Comparison of ENCODE assay signal across 11 mouse cellular contexts in the genomic region with DNA sequence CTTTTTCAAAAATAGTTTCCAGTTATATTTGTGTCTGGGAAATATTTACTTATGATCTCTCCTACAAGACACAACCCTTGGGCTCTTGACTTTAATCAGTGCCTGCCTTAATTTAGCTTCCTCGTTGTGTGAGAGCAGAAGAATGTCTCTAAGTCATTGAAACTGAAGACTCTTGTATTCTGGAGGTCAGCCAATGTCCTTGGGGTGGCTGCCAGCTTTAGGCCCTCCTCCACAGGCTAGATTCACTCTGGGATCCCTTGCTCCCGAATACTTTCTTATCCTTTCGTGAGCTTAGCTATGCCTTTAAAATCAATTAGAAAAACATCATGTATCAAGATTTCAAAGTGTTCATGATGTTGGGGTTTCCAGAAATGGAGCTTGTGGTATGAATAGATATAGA.
DNase-seq lines count a peak whose midpoint lies in the region; ATAC-seq lines count a peak whose summit lies in the region.
"Had no signal": no experiment of that assay in that cellular context is flagged by ENCODE, and none has a peak within 500 bp of the region (broad histone marks: within the 10 kb centered on the region; RNA-seq: fewer than 3 reads in every experiment).

No protein-coding gene starts in this region.

- peak; percentile 14 for DNase-seq in kidney, adult 11 months
- DNase-seq in adrenal gland, postnatal 36 days, result peak; percentile 82
- peak; percentile 51 to 66 for DNase-seq in heart, postnatal 14 days
- DNase-seq in lung, postnatal 36 days, result peak; percentile 73
- DNase-seq in frontal cortex, adult 2 months (ENCODE audit: extremely low spot score in 1 of 2, low spot score in 1 of 2), result no peak
- no peak for DNase-seq in layer of hippocampus, postnatal 10 days (ENCODE audit: low spot score in 2 of 2)

- H3K27me3 ChIP-seq in kidney, embryonic 14.5 days (ENCODE audit: control insufficient read depth, insufficient read depth, low read length), result no peaks in the 10 kb centered on the region
- H3K27me3 ChIP-seq: neural tube, embryonic 12.5 days; stomach, embryonic 15.5 days had no signal

- H3K4me1 ChIP-seq in kidney, embryonic 14.5 days (ENCODE audit: control insufficient read depth, insufficient read depth, low read length), result no peaks in the 10 kb centered on the region
- H3K4me1 ChIP-seq: neural tube, embryonic 12.5 days; stomach, embryonic 15.5 days had no signal

- no peaks in the 10 kb centered on the region for H3K36me3 ChIP-seq in kidney, embryonic 14.5 days (ENCODE audit: control insufficient read depth, insufficient read depth, low read length)
- H3K36me3 ChIP-seq: neural tube, embryonic 12.5 days; stomach, embryonic 15.5 days had no signal

- H3K9me3 ChIP-seq in kidney, embryonic 14.5 days (ENCODE audit: control insufficient read depth, low read length), result no peaks in the 10 kb centered on the region
- H3K9me3 ChIP-seq: neural tube, embryonic 12.5 days; stomach, embryonic 15.5 days had no signal

- no peak overlapping the region for H3K27ac ChIP-seq in kidney, embryonic 14.5 days (ENCODE audit: low read depth, low read length)
- H3K27ac ChIP-seq: liver, embryonic 14.5 days; neural tube, embryonic 12.5 days; stomach, embryonic 15.5 days had no signal

- no peak overlapping the region for H3K4me2 ChIP-seq in kidney, embryonic 14.5 days (replicated peaks; ENCODE audit: low read depth, low read length)
- H3K4me2 ChIP-seq: neural tube, embryonic 12.5 days; stomach, embryonic 15.5 days had no signal

- no peak overlapping the region for H3K9ac ChIP-seq in kidney, embryonic 14.5 days (ENCODE audit: low read depth, low read length)
- H3K9ac ChIP-seq: liver, embryonic 14.5 days; neural tube, embryonic 12.5 days; stomach, embryonic 15.5 days had no signal

- WGBS in kidney, embryonic 14.5 days, result 62% methylated on average over 3 of the region's 3 CpGs

- intact Hi-C loops in heart, postnatal 14 days (cut with DNase I), result no loop called here

- H3K4me3 ChIP-seq in kidney, embryonic 14.5 days (ENCODE audit: low read length), result no peak overlapping the region
- H3K4me3 ChIP-seq: neural tube, embryonic 12.5 days; stomach, embryonic 15.5 days had no signal

- no peak for ATAC-seq in kidney, embryonic 14.5 days (ENCODE audit: low FRiP score, low TSS enrichment)
- ATAC-seq in activated CD4-positive, CD25-positive, alpha-beta regulatory T cell, adult 4 months, result no peak

Comparison
In these comparisons a context has a peak if more than half of its experiments do, and no peak if none do; other contexts are left out.
1. DNase-seq: peak in kidney, adult 11 months (single experiment), adrenal gland, postnatal 36 days (2 of 2), heart, postnatal 14 days (2 of 2) and lung, postnatal 36 days (single experiment); none in frontal cortex, adult 2 months (0 of 2) and layer of hippocampus, postnatal 10 days (0 of 2).